Mouse (Mus musculus): ENCODE results near the gene 1810009A15Rik. TPM values are rescaled to one million over a fixed set of nuclear protein-coding genes. Genes with fewer than 3 reads are reported as not detected.

The 1810009A15Rik gene
- polyA plus RNA-seq, 1 experiment from 2014 or later: 30.5 TPM

- DNase-seq: no peak
- Histone ChIP-seq H3K9ac (replicated peaks) (no peak overlapping the region), H3K9me3 (ENCODE audit: low read length) (no peaks in the 10 kb centered on the region), H3K4me3 (ENCODE audit: low read depth, low read length) (no peak overlapping the region), H3K27ac (ENCODE audit: low read depth) (no peak overlapping the region), H3K4me2 (ENCODE audit: low read depth, low read length) (no peak overlapping the region), H3K36me3 (replicated peaks; ENCODE audit: insufficient read depth, low read length) (peaks cover 50% of the 10 kb centered on the region), H3K4me1 (ENCODE audit: insufficient read depth) (peaks cover 10% of the 10 kb centered on the region), H3K27me3 (ENCODE audit: insufficient read depth, low read length) (no peaks in the 10 kb centered on the region)
- no peak for ATAC-seq
- TF ChIP-seq CTCF (IDR thresholded peaks at IDR 0.05; ENCODE audit: low read depth) (no peak), EP300 (IDR thresholded peaks at IDR 0.05; ENCODE audit: low read depth) (no peak)
- 65% methylated on average over 2 of the region's 2 CpGs for WGBS (ENCODE audit: insufficient replicate concordance)
Measured at GRCm38 (mm10) chr19:8936736-8937135, 48.1 kb downstream of the 1810009A15Rik start.

Small RNA genes lying within 50 kb of the gene (microRNA-seq; reads per million reads assigned to microRNA genes)
- not detected for gene Mir5136

Other genes with a start within 250 kb of the 1810009A15Rik start
- gene Chrm1, start 225.1 kb upstream of the 1810009A15Rik start, polyA plus RNA-seq (2015; fragmentation: Nextera tagmentation; extraction: Ambion mirVana): not detected in 2 replicates
- 64.4 and 68.0 TPM in 2 replicates for gene Slc3a2, start 165.5 kb upstream of the 1810009A15Rik start, polyA plus RNA-seq (2015; fragmentation: Nextera tagmentation; extraction: Ambion mirVana)
- 36.0 and 36.8 TPM in 2 replicates for gene Wdr74, start 153.0 kb upstream of the 1810009A15Rik start, polyA plus RNA-seq (2015; fragmentation: Nextera tagmentation; extraction: Ambion mirVana)
- gene 1700092M07Rik, start 148.1 kb upstream of the 1810009A15Rik start, polyA plus RNA-seq (2015; fragmentation: Nextera tagmentation; extraction: Ambion mirVana): 0.31 and 0.43 TPM in 2 replicates
- 36.3 and 37.5 TPM in 2 replicates for gene Stx5a, start 147.4 kb upstream of the 1810009A15Rik start, polyA plus RNA-seq (2015; fragmentation: Nextera tagmentation; extraction: Ambion mirVana)
- gene Nxf1, start 131.8 kb upstream of the 1810009A15Rik start, polyA plus RNA-seq (2015; fragmentation: Nextera tagmentation; extraction: Ambion mirVana): 47.9 and 49.9 TPM in 2 replicates
- gene Tmem223, start 117.9 kb upstream of the 1810009A15Rik start, polyA plus RNA-seq (2015; fragmentation: Nextera tagmentation; extraction: Ambion mirVana): 56.0 and 59.1 TPM in 2 replicates
- gene Tmem179b, start 114.4 kb upstream of the 1810009A15Rik start, polyA plus RNA-seq (2015; fragmentation: Nextera tagmentation; extraction: Ambion mirVana): 76.3 and 80.3 TPM in 2 replicates
- gene Taf6l, start 102.4 kb upstream of the 1810009A15Rik start, polyA plus RNA-seq (2015; fragmentation: Nextera tagmentation; extraction: Ambion mirVana): 6.6 and 7.9 TPM in 2 replicates
- gene Polr2g, start 90.3 kb upstream of the 1810009A15Rik start, polyA plus RNA-seq (2015; fragmentation: Nextera tagmentation; extraction: Ambion mirVana): 61.7 and 63.3 TPM in 2 replicates
- gene Zbtb3, start 86.3 kb upstream of the 1810009A15Rik start, polyA plus RNA-seq (2015; fragmentation: Nextera tagmentation; extraction: Ambion mirVana): 0.82 and 0.91 TPM in 2 replicates
- 9.8 and 12.5 TPM in 2 replicates for gene Ttc9c, start 69.5 kb upstream of the 1810009A15Rik start, polyA plus RNA-seq (2015; fragmentation: Nextera tagmentation; extraction: Ambion mirVana)
- gene Hnrnpul2, start 68.8 kb upstream of the 1810009A15Rik start, polyA plus RNA-seq (2015; fragmentation: Nextera tagmentation; extraction: Ambion mirVana): 2.1 and 2.3 TPM in 2 replicates
- not detected in 2 replicates for gene AC129217.1, start 59.1 kb upstream of the 1810009A15Rik start, polyA plus RNA-seq (2015; fragmentation: Nextera tagmentation; extraction: Ambion mirVana)
- gene Bscl2, start 51.4 kb upstream of the 1810009A15Rik start, polyA plus RNA-seq (2015; fragmentation: Nextera tagmentation; extraction: Ambion mirVana): 30.5 and 32.7 TPM in 2 replicates
- 0.08 and 0.23 TPM in 2 replicates for gene Gng3, start 49.7 kb upstream of the 1810009A15Rik start, polyA plus RNA-seq (2015; fragmentation: Nextera tagmentation; extraction: Ambion mirVana)
- 0.24 and 0.26 TPM in 2 replicates for gene Lrrn4cl, start 38.1 kb upstream of the 1810009A15Rik start, polyA plus RNA-seq (2015; fragmentation: Nextera tagmentation; extraction: Ambion mirVana)
- gene Ubxn1, start 17.4 kb upstream of the 1810009A15Rik start, polyA plus RNA-seq (2015; fragmentation: Nextera tagmentation; extraction: Ambion mirVana): 147 TPM in 2 replicates
- 48.6 and 52.6 TPM in 2 replicates for gene Uqcc3, start 7.9 kb upstream of the 1810009A15Rik start, polyA plus RNA-seq (2015; fragmentation: Nextera tagmentation; extraction: Ambion mirVana)
- gene Lbhd1, start 5.1 kb upstream of the 1810009A15Rik start, polyA plus RNA-seq (2015; fragmentation: Nextera tagmentation; extraction: Ambion mirVana): 27.5 and 31.3 TPM in 2 replicates
- gene Gm49403, start 4.9 kb upstream of the 1810009A15Rik start, polyA plus RNA-seq (2015; fragmentation: Nextera tagmentation; extraction: Ambion mirVana): not detected in 2 replicates
- gene Gm49416, start 73 bp downstream of the 1810009A15Rik start, polyA plus RNA-seq (2015; fragmentation: Nextera tagmentation; extraction: Ambion mirVana): not detected in 2 replicates
- gene Ints5, start 4.2 kb downstream of the 1810009A15Rik start, polyA plus RNA-seq (2015; fragmentation: Nextera tagmentation; extraction: Ambion mirVana): 11.4 and 12.1 TPM in 2 replicates
- gene Ganab, start 9.2 kb downstream of the 1810009A15Rik start, polyA plus RNA-seq (2015; fragmentation: Nextera tagmentation; extraction: Ambion mirVana): 29.4 and 32.4 TPM in 2 replicates
- 20.2 and 22.3 TPM in 2 replicates for gene B3gat3, start 31.5 kb downstream of the 1810009A15Rik start, polyA plus RNA-seq (2015; fragmentation: Nextera tagmentation; extraction: Ambion mirVana)
- 2.0 and 2.5 TPM in 2 replicates for gene Rom1, start 40.5 kb downstream of the 1810009A15Rik start, polyA plus RNA-seq (2015; fragmentation: Nextera tagmentation; extraction: Ambion mirVana)
- gene Eml3, start 40.7 kb downstream of the 1810009A15Rik start, polyA plus RNA-seq (2015; fragmentation: Nextera tagmentation; extraction: Ambion mirVana): 8.0 and 9.5 TPM in 2 replicates
- 43.0 and 45.7 TPM in 2 replicates for gene Mta2, start 53.0 kb downstream of the 1810009A15Rik start, polyA plus RNA-seq (2015; fragmentation: Nextera tagmentation; extraction: Ambion mirVana)
- gene Tut1, start 65.0 kb downstream of the 1810009A15Rik start, polyA plus RNA-seq (2015; fragmentation: Nextera tagmentation; extraction: Ambion mirVana): 9.0 and 10.7 TPM in 2 replicates
- 129 and 134 TPM in 2 replicates for gene Eef1g, start 78.2 kb downstream of the 1810009A15Rik start, polyA plus RNA-seq (2015; fragmentation: Nextera tagmentation; extraction: Ambion mirVana)
- 3.5 and 4.0 TPM in 2 replicates for gene Ahnak, start 100.4 kb downstream of the 1810009A15Rik start, polyA plus RNA-seq (2015; fragmentation: Nextera tagmentation; extraction: Ambion mirVana)
- gene Scgb1a1, start 199.1 kb downstream of the 1810009A15Rik start, polyA plus RNA-seq (2015; fragmentation: Nextera tagmentation; extraction: Ambion mirVana): 0.85 and 3.7 TPM in 2 replicates
- gene Asrgl1, start 246.8 kb downstream of the 1810009A15Rik start, polyA plus RNA-seq (2015; fragmentation: Nextera tagmentation; extraction: Ambion mirVana): 7.0 and 8.3 TPM in 2 replicates